In genomic region chr2:43764456-43764855, GRCm38 (mm10) we compare ENCODE assay signal across 14 mouse cellular contexts.
"Had no signal": no experiment of that assay in that cellular context is flagged by ENCODE, and none has a peak within 500 bp of the region (broad histone marks: within the 10 kb centered on the region; RNA-seq: fewer than 3 reads in every experiment).

No protein-coding gene starts in this region.

- H3K27ac ChIP-seq: macrophage; midbrain, embryonic 13.5 days; midbrain, embryonic 15.5 days; neural tube, embryonic 12.5 days; stomach, embryonic 15.5 days; stomach, postnatal 0 days had no signal

- H3K4me1 ChIP-seq: midbrain, embryonic 13.5 days; midbrain, embryonic 15.5 days; neural tube, embryonic 12.5 days; stomach, embryonic 15.5 days had no signal

- DNase-seq: lung, adult 18-20 months; lung, embryonic 14.5 days; lung, postnatal 10 days; right cerebral cortex, postnatal 14 days; thymus, adult 2 months; thymus, postnatal 25 days; thymus, postnatal 4 days had no signal

- ATAC-seq: midbrain, embryonic 13.5 days; midbrain, embryonic 15.5 days had no signal

- H3K4me3 ChIP-seq: megakaryocyte, embryonic 14.5 days; midbrain, embryonic 13.5 days; midbrain, embryonic 15.5 days; neural tube, embryonic 12.5 days; stomach, embryonic 15.5 days had no signal
